Mouse (Mus musculus) urinary bladder, postnatal 25 days (tissue): ENCODE results near the gene Tbxa2r.

Experiments
- DNase-seq: peaks from one replicate; pipeline ENCODE4 v3.0.0; 2022; ENCODE audit warnings: low spot score

Tbxa2r gene

GRCm38 (mm10) chr10:81344421-81345161, 16.1 kb downstream of the Tbxa2r start:
- no peak for DNase-seq

GRCm38 (mm10) chr10:81345162-81345534, 16.6 kb downstream of the Tbxa2r start:
- no peak for DNase-seq

GRCm38 (mm10) chr10:81346453-81347067, 18.0 kb downstream of the Tbxa2r start:
- peak; percentile 49 for DNase-seq

GRCm38 (mm10) chr10:81349146-81349545, 20.6 kb downstream of the Tbxa2r start:
- DNase-seq = no peak

GRCm38 (mm10) chr10:81349961-81350350, 21.4 kb downstream of the Tbxa2r start:
- no peak for DNase-seq

- DNase-seq = peak; percentile 96
Observed at GRCm38 (mm10) chr10:81350351-81351063, 22.0 kb downstream of the Tbxa2r start, which contains the start of gene Hmg20b. Gene Hmg20b (minus strand): TSS chr10:81350480.

- no peak for DNase-seq
Observed at GRCm38 (mm10) chr10:81351678-81352291, 23.3 kb downstream of the Tbxa2r start.

- DNase-seq = no peak
Observed at GRCm38 (mm10) chr10:81354738-81355477, 26.4 kb downstream of the Tbxa2r start.

- no peak for DNase-seq
Observed at GRCm38 (mm10) chr10:81355533-81355932, 27.0 kb downstream of the Tbxa2r start.

- DNase-seq = no peak
Observed at GRCm38 (mm10) chr10:81356352-81356990, 27.9 kb downstream of the Tbxa2r start.

GRCm38 (mm10) chr10:81356991-81357844, 28.7 kb downstream of the Tbxa2r start, which contains the start of gene Mfsd12:
Gene Mfsd12 (plus strand): TSS chr10:81357491.
- DNase-seq = peak; percentile 88

GRCm38 (mm10) chr10:81358209-81358608, 29.7 kb downstream of the Tbxa2r start:
- DNase-seq = no peak

- no peak for DNase-seq
Observed at GRCm38 (mm10) chr10:81358841-81359240, 30.3 kb downstream of the Tbxa2r start.

GRCm38 (mm10) chr10:81360721-81361120, 32.2 kb downstream of the Tbxa2r start:
- no peak for DNase-seq

GRCm38 (mm10) chr10:81362336-81362949, 33.9 kb downstream of the Tbxa2r start:
- no peak for DNase-seq

- DNase-seq = no peak
Observed at GRCm38 (mm10) chr10:81363436-81364346, 35.2 kb downstream of the Tbxa2r start.

- no peak for DNase-seq
Observed at GRCm38 (mm10) chr10:81364666-81365065, 36.1 kb downstream of the Tbxa2r start.

GRCm38 (mm10) chr10:81365073-81365472, 36.5 kb downstream of the Tbxa2r start:
- DNase-seq = no peak
